Mouse (Mus musculus) hindbrain, embryonic 13.5 days (tissue): ENCODE results near the gene Sf3b1. TPM values are rescaled to one million over a fixed set of nuclear protein-coding genes. Genes with fewer than 3 reads are reported as not detected.
"Not testable (repeated sequence)": the region's sequence is repeated elsewhere in the genome, so short reads cannot be mapped to it uniquely, and the experiment has no call there.

Experiments
- ATAC-seq: fragments of 200-750 bp; cut with Nextera tagmentation; 2 replicates; pipeline ENCODE4 v1.8.0; 2017; ENCODE audit warnings: moderate TSS enrichment; ENCODE audit not compliant: low FRiP score
- H3K27ac ChIP-seq: fragments of 300-500 bp; sonication (generic); 2 replicates; pipeline ENCODE4 v1.5.1; 2015; ENCODE audit warnings: inconsistent platforms, mild to moderate bottlenecking, moderate library complexity
- H3K27me3 ChIP-seq: fragments of 300-500 bp; sonication (generic); 2 replicates; pipeline ENCODE4 v1.6.1; 2015; ENCODE audit warnings: mild to moderate bottlenecking, inconsistent platforms
- H3K36me3 ChIP-seq: fragments of 300-500 bp; sonication (generic); 2 replicates; pipeline ENCODE4 v1.6.1; 2015; ENCODE audit warnings: mild to moderate bottlenecking, inconsistent platforms
- H3K4me1 ChIP-seq: fragments of 300-500 bp; sonication (generic); replicated peaks from 2 replicates; pipeline ENCODE4 v1.6.1; 2015; ENCODE audit warnings: inconsistent platforms
- H3K4me2 ChIP-seq: fragments of 300-500 bp; sonication (generic); 2 replicates; pipeline ENCODE4 v1.6.1; 2015; ENCODE audit warnings: inconsistent platforms, mild to moderate bottlenecking, moderate library complexity
- H3K4me3 ChIP-seq: fragments of 300-500 bp; sonication (generic); 2 replicates; pipeline ENCODE4 v1.5.1; 2015; ENCODE audit warnings: mild to moderate bottlenecking, inconsistent platforms
- H3K9ac ChIP-seq: fragments of 300-500 bp; sonication (generic); 2 replicates; pipeline ENCODE4 v1.6.1; 2015; ENCODE audit warnings: mild to moderate bottlenecking, inconsistent platforms
- H3K9me3 ChIP-seq: fragments of 300-500 bp; sonication (generic); 2 replicates; pipeline ENCODE4 v1.6.1; 2016; ENCODE audit warnings: inconsistent platforms
- WGBS: fragments of 180-500 bp; shearing (Covaris S2); methylation state at CpG from one replicate; pipeline ENCODE4 v1.1.7; 2015; 5-methylcytosine and 5-hydroxymethylcytosine counted together
- polyA plus RNA-seq: library from polyadenylated mRNA; unstranded; fragments of >200 nt; fragmentation: Nextera tagmentation; extraction: Ambion mirVana; gene quantifications from 2 replicates; pipeline ENCODE4 v1.2.1, GENCODE M21; 2015

Sf3b1 gene
- polyA plus RNA-seq, 1 experiment from 2014 or later: 352 TPM

GRCm38 (mm10) chr1:55025656-55026430 lies 1.4 kb downstream of the Sf3b1 start:
- Histone ChIP-seq H3K36me3 (no peaks in the 10 kb centered on the region), H3K9me3 (no peaks in the 10 kb centered on the region), H3K4me1 (peaks cover 16% of the 10 kb centered on the region), H3K27ac (peak overlapping the region; percentile 95), H3K9ac (peak overlapping the region; percentile 94), H3K4me2 (peak overlapping the region; percentile 80), H3K27me3 (no peaks in the 10 kb centered on the region; the same call in 1 of the 2 replicates), H3K4me3 (peak overlapping the region; percentile 91)
- no peak for ATAC-seq
- WGBS: 20% methylated on average over 10 of the region's 10 CpGs

DNA sequence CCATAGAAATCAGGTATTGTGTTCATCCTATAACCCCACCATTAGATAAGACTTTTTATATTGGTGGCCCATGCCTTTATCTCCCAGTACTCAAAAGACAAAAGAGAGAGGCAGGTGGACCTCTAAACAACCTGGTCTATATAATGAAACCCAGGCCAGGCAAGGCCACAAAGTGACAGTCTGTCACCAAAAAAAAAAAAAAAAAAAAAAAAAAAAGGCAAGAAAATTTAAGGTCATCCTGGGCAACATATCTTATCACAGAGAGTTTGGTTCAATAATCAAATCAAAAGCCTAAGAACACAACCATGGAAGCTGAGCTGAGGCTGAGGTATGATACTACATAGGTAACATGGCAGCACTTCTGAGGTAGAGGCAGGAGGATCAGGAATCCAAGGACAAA lies 5.4 kb downstream of the Sf3b1 start:
- Histone ChIP-seq H3K4me2 (no peak overlapping the region), H3K9me3 (no peaks in the 10 kb centered on the region), H3K27ac (no peak overlapping the region), H3K4me3 (no peak overlapping the region), H3K27me3 (no peaks in the 10 kb centered on the region), H3K36me3 (peaks cover 18% of the 10 kb centered on the region), H3K4me1 (peaks cover 20% of the 10 kb centered on the region), H3K9ac (no peak overlapping the region)
- ATAC-seq: no peak

DNA sequence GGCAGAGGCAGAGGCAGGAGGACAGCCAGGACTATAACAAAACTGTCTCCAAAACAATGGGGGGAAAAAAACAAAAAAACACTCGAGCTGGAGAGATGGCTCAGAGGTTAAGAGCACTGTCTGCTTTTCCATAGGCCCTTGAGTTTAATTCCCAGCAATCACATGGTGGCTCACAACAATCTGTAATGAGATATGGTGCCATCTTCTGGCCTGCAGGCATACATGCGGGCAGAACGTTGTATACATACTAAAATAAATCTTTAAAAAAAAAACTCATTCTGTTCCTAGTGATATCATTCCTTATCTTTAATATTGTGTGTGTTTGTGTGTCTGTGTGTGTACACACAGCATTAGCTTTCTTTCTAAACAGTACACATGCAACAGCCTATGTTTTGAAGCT lies 14.8 kb downstream of the Sf3b1 start:
- Histone ChIP-seq H3K9ac (no peak overlapping the region), H3K4me3 (no peak overlapping the region), H3K36me3 (peaks cover 70% of the 10 kb centered on the region), H3K27me3 (no peaks in the 10 kb centered on the region), H3K4me1 (no peaks in the 10 kb centered on the region), H3K27ac (no peak overlapping the region), H3K9me3 (no peaks in the 10 kb centered on the region), H3K4me2 (no peak overlapping the region)
- no peak for ATAC-seq
- WGBS: 54% methylated on average over 3 of the region's 3 CpGs

DNA sequence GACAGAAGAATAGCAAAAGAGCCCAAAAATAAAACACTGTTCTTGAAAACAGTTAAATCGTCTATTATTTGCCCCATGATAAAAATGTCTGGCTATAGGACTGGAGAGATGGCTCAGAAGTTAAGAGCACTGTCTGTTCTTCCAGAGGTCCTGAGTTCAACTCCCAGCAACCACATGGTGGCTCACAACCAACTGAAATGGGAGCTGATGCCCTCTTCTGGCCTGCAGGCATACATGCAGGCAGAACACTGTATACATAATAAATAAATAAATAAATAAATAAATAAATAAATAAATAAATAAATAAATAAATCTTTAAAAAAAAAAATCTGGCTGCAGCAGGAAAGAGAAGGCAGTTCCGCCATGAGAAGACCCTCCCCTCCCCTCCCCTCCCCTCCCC lies 19.0 kb downstream of the Sf3b1 start:
- H3K4me3 ChIP-seq, H3K27ac ChIP-seq, H3K9me3 ChIP-seq, H3K27me3 ChIP-seq, H3K4me2 ChIP-seq, ATAC-seq, H3K4me1 ChIP-seq, H3K9ac ChIP-seq: not testable (repeated sequence)
- 97% methylated on average over 2 of the region's 2 CpGs for WGBS
- peaks cover 72% of the 10 kb centered on the region for H3K36me3 ChIP-seq

GRCm38 (mm10) chr1:54993581-54993980 lies 33.7 kb downstream of the Sf3b1 start:
- Histone ChIP-seq H3K9me3 (no peaks in the 10 kb centered on the region), H3K4me1 (no peaks in the 10 kb centered on the region), H3K9ac (no peak overlapping the region), H3K36me3 (peaks cover 81% of the 10 kb centered on the region), H3K4me2 (no peak overlapping the region), H3K4me3 (no peak overlapping the region), H3K27ac (no peak overlapping the region), H3K27me3 (no peaks in the 10 kb centered on the region)
- WGBS: 95% methylated on average over 5 of the region's 5 CpGs
- no peak for ATAC-seq

GRCm38 (mm10) chr1:54986248-54986647 lies 41.0 kb downstream of the Sf3b1 start:
- ATAC-seq: no peak
- no peak overlapping the region for H3K9ac ChIP-seq
- WGBS: 95% methylated on average over 5 of the region's 5 CpGs
- H3K4me3 ChIP-seq: no peak overlapping the region
- H3K27ac ChIP-seq: no peak overlapping the region
- H3K27me3 ChIP-seq: no peaks in the 10 kb centered on the region
- no peaks in the 10 kb centered on the region for H3K9me3 ChIP-seq
- H3K4me2 ChIP-seq: no peak overlapping the region
- peaks cover 55% of the 10 kb centered on the region for H3K36me3 ChIP-seq
- H3K4me1 ChIP-seq: no peaks in the 10 kb centered on the region

GRCm38 (mm10) chr1:54985831-54986230 lies 41.5 kb downstream of the Sf3b1 start:
- no peak overlapping the region for H3K4me2 ChIP-seq
- H3K9ac ChIP-seq: no peak overlapping the region
- no peaks in the 10 kb centered on the region for H3K9me3 ChIP-seq
- ATAC-seq: no peak
- no peak overlapping the region for H3K27ac ChIP-seq
- no peaks in the 10 kb centered on the region for H3K27me3 ChIP-seq
- no peak overlapping the region for H3K4me3 ChIP-seq
- H3K4me1 ChIP-seq: no peaks in the 10 kb centered on the region
- WGBS: 93% methylated on average over 3 of the region's 3 CpGs
- H3K36me3 ChIP-seq: peaks cover 52% of the 10 kb centered on the region

- no peaks in the 10 kb centered on the region for H3K4me1 ChIP-seq
- no peak overlapping the region for H3K4me2 ChIP-seq
- no peak for ATAC-seq
- peaks cover 38% of the 10 kb centered on the region for H3K36me3 ChIP-seq
- no peaks in the 10 kb centered on the region for H3K9me3 ChIP-seq
- no peak overlapping the region for H3K27ac ChIP-seq
- WGBS: 89% methylated on average over 7 of the region's 7 CpGs
- H3K27me3 ChIP-seq: no peaks in the 10 kb centered on the region
- H3K4me3 ChIP-seq: no peak overlapping the region
- no peak overlapping the region for H3K9ac ChIP-seq
These were observed 43.1 kb downstream of the Sf3b1 start for GRCm38 (mm10) chr1:54984154-54984553.

DNA sequence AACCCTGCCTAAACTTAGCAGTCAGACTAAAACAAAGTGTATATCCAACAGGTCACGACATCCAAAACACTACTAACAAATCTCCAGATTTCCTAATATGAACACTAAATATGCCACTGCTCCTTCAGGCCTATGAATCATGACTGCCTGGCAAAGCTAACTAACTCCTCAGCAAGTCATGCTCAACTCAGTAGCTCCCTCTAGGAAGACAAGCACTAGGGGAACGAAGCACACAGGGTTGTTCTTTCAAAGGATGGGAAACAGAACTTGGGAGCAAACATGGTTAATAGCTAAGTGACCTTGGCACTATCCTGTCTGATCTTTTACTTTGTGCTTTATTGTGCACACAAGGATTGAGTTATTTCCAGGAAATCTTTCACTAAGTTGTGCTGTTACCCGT lies 43.9 kb downstream of the Sf3b1 start:
- Histone ChIP-seq H3K27me3 (no peaks in the 10 kb centered on the region), H3K27ac (no peak overlapping the region), H3K4me3 (no peak overlapping the region), H3K36me3 (peaks cover 35% of the 10 kb centered on the region), H3K9me3 (no peaks in the 10 kb centered on the region), H3K4me1 (no peaks in the 10 kb centered on the region), H3K9ac (no peak overlapping the region), H3K4me2 (no peak overlapping the region)
- no peak for ATAC-seq
- 74% methylated on average over 3 of the region's 3 CpGs for WGBS

DNA sequence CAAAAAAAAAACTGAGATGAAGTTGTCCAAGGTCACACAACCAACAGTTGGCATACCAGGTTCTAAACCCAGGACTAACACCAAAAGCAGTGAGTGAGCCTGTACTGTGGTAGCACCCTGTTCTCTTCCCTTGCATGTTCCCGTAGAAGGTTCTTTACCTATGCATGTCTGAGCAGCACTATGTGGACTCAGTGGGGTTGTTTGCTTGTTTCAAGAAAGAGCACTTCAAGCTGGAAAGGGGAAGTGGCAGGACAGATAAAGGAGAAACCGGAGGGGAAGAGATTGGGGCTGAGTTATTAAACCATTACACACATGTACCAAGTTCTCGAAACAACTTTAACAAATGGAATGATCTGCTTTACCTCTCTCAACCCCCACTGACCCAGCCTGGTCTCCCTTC lies 44.6 kb downstream of the Sf3b1 start:
- no peak for ATAC-seq
- 97% methylated on average over 3 of the region's 3 CpGs for WGBS
- no peak overlapping the region for H3K4me2 ChIP-seq
- H3K4me3 ChIP-seq: no peak overlapping the region
- no peaks in the 10 kb centered on the region for H3K4me1 ChIP-seq
- no peaks in the 10 kb centered on the region for H3K27me3 ChIP-seq
- H3K9me3 ChIP-seq: no peaks in the 10 kb centered on the region
- H3K27ac ChIP-seq: no peak overlapping the region
- H3K36me3 ChIP-seq: peaks cover 31% of the 10 kb centered on the region
- no peak overlapping the region for H3K9ac ChIP-seq

DNA sequence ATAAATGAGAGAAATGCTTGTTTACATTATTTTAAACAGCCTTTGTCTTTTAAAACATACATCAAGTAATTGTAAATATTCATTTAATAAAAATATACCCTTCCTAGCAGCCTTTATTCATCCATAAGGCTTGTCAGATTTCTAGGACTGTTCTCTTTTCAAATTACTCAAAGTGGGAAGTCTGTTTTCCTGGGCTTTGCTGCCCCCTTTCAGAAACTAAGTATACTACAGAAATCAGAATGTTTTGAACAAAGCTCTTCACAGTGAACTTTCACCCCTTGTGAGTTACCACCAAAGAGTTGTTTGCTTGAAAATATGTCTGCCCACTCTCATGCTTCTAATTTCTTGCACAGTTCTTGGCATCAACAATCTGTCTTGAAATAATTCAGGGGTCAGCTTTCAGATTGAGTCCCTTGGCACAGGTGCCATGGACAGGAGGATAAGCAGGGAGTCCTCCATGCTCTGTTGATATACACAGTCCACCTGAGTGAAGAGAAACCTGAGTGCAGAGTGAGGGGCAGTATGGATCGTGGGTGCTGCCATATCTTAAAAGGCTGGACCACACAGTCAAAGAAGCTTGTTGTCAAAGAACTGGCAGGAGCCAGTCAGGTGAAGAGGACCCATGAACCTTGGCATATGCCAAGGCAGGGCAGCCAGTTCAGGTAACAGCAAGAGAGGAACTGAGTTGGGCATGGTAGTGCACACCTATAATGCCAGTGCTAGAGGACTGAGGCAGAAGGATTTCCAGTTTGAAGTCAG lies 47.9 kb downstream of the Sf3b1 start:
- Histone ChIP-seq H3K9ac (no peak overlapping the region), H3K9me3 (no peaks in the 10 kb centered on the region), H3K36me3 (peaks cover 4% of the 10 kb centered on the region), H3K4me2 (no peak overlapping the region), H3K4me1 (no peaks in the 10 kb centered on the region), H3K27me3 (no peaks in the 10 kb centered on the region), H3K27ac (no peak overlapping the region), H3K4me3 (no peak overlapping the region)
- no peak; the same call in 1 of the 2 replicates for ATAC-seq
- 65% methylated on average over 1 of the region's 1 CpGs for WGBS

DNA sequence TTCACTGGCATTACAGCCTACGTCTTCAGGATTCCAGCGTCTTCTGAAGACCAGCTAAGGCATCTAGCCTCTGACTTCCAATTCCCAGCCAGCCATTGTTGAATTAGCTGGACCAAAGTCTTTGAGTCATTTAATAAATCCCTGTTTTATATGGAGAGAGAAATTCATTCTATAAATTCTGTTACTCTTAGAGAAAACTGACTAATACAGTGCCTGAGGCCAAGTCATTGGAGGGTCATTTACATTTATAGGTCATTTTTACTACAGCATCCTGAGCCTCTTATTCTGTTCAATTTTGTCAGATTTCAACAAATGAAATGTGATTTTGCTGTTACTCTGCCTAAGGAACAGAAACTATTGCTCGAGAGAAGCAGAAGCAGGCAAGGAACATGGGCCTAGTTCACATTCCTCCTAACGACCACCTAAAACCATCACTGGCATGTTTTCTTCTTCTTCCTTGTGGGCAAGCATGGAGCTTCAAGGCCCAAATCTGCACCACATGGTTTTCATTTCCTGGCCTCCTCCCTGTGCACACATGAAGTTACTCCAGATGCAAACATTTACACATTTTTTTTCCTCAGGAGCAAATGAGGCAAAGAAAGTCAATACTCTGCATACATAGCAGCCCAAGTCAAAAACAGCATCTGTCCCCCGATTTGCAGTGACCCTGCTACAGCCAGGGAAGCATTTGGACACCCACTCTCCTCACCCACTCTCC lies 55.4 kb downstream of the Sf3b1 start:
- no peak overlapping the region for H3K27ac ChIP-seq
- H3K4me1 ChIP-seq: no peaks in the 10 kb centered on the region
- H3K9me3 ChIP-seq: 0 out of 2 replicates have a peak, but pooled peaks cover 5% of the 10 kb centered on the region
- WGBS: 94% methylated on average over 5 of the region's 5 CpGs
- no peak overlapping the region for H3K4me3 ChIP-seq
- no peak for ATAC-seq
- H3K27me3 ChIP-seq: no peaks in the 10 kb centered on the region
- no peak overlapping the region for H3K9ac ChIP-seq
- H3K36me3 ChIP-seq: no peaks in the 10 kb centered on the region
- H3K4me2 ChIP-seq: no peak overlapping the region
